Mouse (Mus musculus): Measurements from ENCODE around the gene 1700061G19Rik. TPM values are rescaled to one million over a fixed set of nuclear protein-coding genes. Genes with fewer than 3 reads are reported as not detected.

The 1700061G19Rik gene
- polyA plus RNA-seq (2014; fragmentation: Nextera tagmentation; extraction: Ambion mirVana) = 0.12 and 0.34 TPM in 2 replicates

DNA sequence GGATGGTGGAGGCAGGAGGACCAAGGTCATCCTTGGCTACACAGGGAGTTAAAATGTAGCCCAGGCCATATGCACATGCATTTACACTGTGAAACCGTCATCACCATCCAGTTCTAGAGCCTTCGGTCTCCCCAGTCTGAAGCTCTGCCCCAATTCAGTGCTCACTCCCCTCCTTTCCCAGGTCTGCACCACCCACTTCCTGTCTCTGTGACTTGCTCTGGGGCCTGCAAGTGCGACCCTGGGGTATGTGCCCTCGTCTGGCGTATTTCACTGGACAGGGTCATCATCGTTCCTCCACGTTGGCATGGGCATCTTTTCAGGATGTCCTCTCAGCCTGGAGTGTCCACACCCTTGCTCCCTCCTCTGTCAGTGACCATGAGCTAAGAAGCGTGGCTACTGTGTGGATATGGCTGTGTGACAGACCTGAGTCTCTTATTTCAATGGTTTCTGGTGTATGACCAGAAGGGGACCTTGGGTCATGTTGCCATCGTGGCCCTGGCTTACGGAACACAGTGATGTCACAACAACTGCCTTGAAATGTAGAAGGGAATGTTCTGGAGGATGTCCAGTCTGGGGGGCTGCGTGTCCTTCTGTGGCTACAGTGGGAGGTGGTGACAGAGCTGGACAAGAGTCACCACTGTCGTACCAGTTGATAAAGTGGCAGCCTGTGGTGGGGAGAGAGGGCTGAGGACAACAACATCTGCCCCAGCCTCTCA lies at the start of gene 1700061G19Rik:
1700061G19Rik (plus strand) TSS at position 542 of the 716 bp plus-strand sequence.
- H3K27ac ChIP-seq (ENCODE audit: low read depth) = no peak within 1 kb of the TSS
- 80% methylated on average over 12 of the region's 12 CpGs for WGBS
- H3K4me3 ChIP-seq (ENCODE audit: low read depth, low read length) = no peak within 1 kb of the TSS
- no peak for ATAC-seq (replicated peaks; ENCODE audit: low FRiP score, low TSS enrichment, low read depth)
- DNase-seq (ENCODE audit: low spot score) = no peak
- H3K27me3 ChIP-seq (replicated peaks; ENCODE audit: control insufficient read depth, insufficient read depth, low read length) = no peaks in the 10 kb centered on the region
- no peaks in the 10 kb centered on the region for H3K4me1 ChIP-seq (replicated peaks; ENCODE audit: control insufficient read depth, insufficient read depth, low read length)
- H3K9ac ChIP-seq (ENCODE audit: low read length) = no peak within 1 kb of the TSS
- H3K9me3 ChIP-seq (ENCODE audit: control insufficient read depth, low read length) = no peaks in the 10 kb centered on the region
- H3K4me2 ChIP-seq (ENCODE audit: low read length) = no peak within 1 kb of the TSS
- H3K36me3 ChIP-seq (ENCODE audit: control insufficient read depth, insufficient read depth, low read length) = no peaks in the 10 kb centered on the region

DNA sequence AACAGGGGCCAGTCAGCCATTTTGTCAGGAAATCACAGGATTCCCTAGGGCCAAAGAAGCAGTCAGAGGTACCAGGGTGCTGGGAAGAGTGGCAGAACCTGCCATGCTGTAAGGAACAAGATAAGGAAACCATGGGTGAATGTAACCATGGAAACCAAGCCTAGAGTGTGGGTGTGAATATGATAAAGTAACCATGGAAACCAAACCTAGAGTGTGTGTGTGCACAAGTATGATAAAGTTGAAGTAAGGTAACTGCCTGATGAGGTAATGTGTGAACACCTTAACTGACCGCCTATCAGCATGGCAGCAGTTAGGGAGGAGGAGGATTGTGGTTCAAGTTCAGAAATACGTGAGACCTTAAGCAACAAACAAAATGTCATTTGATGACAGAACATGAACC lies 48.6 kb upstream of the 1700061G19Rik start:
- Histone ChIP-seq H3K9me3 (ENCODE audit: control insufficient read depth, low read length) (no peaks in the 10 kb centered on the region), H3K36me3 (ENCODE audit: control insufficient read depth, insufficient read depth, low read length) (no peaks in the 10 kb centered on the region), H3K9ac (ENCODE audit: low read length) (no peak overlapping the region), H3K4me1 (replicated peaks; ENCODE audit: control insufficient read depth, insufficient read depth, low read length) (peaks cover 5% of the 10 kb centered on the region; the same call in 1 of the 2 replicates), H3K27ac (ENCODE audit: low read depth) (no peak overlapping the region), H3K4me3 (ENCODE audit: low read depth, low read length) (no peak overlapping the region), H3K27me3 (replicated peaks; ENCODE audit: control insufficient read depth, insufficient read depth, low read length) (peaks cover 13% of the 10 kb centered on the region), H3K4me2 (ENCODE audit: low read length) (no peak overlapping the region)
- ATAC-seq (replicated peaks; ENCODE audit: low FRiP score, low TSS enrichment, low read depth) (no peak; the same call in 1 of the 2 replicates), DNase-seq (ENCODE audit: low spot score) (no peak)
- WGBS = 75% methylated on average over 2 of the region's 2 CpGs

DNA sequence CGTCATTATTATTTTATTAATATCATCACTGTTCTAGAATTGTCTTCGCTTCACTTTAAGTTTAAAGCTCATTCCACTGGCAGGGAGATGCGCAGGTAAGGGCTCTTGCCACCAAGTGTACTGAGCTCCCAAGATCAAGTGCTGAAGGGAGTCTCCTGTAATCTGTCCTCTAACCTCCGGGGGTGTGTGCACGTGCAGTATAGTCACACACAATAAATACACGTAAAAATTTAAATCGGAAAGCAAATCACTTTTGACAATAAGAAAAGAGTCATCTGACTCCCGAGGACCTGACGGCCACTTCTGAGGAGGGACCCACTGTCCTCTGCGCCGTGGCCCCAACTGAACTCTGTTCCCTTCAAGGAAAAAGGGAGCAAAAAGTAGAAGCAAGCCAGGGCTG lies 46.1 kb upstream of the 1700061G19Rik start:
- ATAC-seq (replicated peaks; ENCODE audit: low FRiP score, low TSS enrichment, low read depth) = no peak
- no peak overlapping the region for H3K27ac ChIP-seq (ENCODE audit: low read depth)
- WGBS = 32% methylated on average over 11 of the region's 11 CpGs
- peak overlapping the region; percentile 82 for H3K4me2 ChIP-seq (ENCODE audit: low read length)
- no peak for DNase-seq (ENCODE audit: low spot score)
- no peak overlapping the region; the same call in 1 of the 2 replicates for H3K9ac ChIP-seq (ENCODE audit: low read length)
- peaks cover 13% of the 10 kb centered on the region for H3K27me3 ChIP-seq (replicated peaks; ENCODE audit: control insufficient read depth, insufficient read depth, low read length)
- no peaks in the 10 kb centered on the region for H3K9me3 ChIP-seq (ENCODE audit: control insufficient read depth, low read length)
- peaks cover 5% of the 10 kb centered on the region; the same call in 1 of the 2 replicates for H3K4me1 ChIP-seq (replicated peaks; ENCODE audit: control insufficient read depth, insufficient read depth, low read length)
- no peaks in the 10 kb centered on the region for H3K36me3 ChIP-seq (ENCODE audit: control insufficient read depth, insufficient read depth, low read length)
- H3K4me3 ChIP-seq (ENCODE audit: low read depth, low read length) = peak overlapping the region; percentile 59

DNA sequence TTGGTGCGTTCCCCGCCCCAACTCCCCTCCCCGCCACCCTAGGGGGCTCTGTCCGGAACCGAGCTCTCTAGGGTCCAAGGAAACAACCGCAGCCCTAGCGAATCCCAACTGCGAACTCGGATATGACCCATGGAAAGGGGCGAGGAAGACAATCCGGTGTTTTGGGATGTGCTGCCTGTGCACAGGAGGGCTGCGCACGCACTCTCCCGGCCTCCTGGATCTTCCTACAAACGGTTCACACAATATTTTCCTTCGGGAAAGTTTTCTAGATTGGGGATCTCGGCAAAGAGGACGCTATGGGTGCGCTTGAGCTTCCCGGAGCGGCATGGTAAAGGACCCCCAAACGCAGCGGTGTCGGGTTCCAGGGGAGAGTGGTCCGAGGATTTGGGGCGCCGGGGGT lies 45.5 kb upstream of the 1700061G19Rik start:
- peak; percentile 76 for DNase-seq (ENCODE audit: low spot score)
- Histone ChIP-seq H3K27me3 (replicated peaks; ENCODE audit: control insufficient read depth, insufficient read depth, low read length) (peaks cover 13% of the 10 kb centered on the region), H3K27ac (ENCODE audit: low read depth) (no peak overlapping the region), H3K9me3 (ENCODE audit: control insufficient read depth, low read length) (no peaks in the 10 kb centered on the region), H3K4me3 (ENCODE audit: low read depth, low read length) (peak overlapping the region; percentile 59), H3K4me1 (replicated peaks; ENCODE audit: control insufficient read depth, insufficient read depth, low read length) (peaks cover 5% of the 10 kb centered on the region; the same call in 1 of the 2 replicates), H3K36me3 (ENCODE audit: control insufficient read depth, insufficient read depth, low read length) (no peaks in the 10 kb centered on the region), H3K9ac (ENCODE audit: low read length) (peak overlapping the region; percentile 38), H3K4me2 (ENCODE audit: low read length) (peak overlapping the region; percentile 82)
- 2% methylated on average over 27 of the region's 27 CpGs for WGBS
- no peak for ATAC-seq (replicated peaks; ENCODE audit: low FRiP score, low TSS enrichment, low read depth)

DNA sequence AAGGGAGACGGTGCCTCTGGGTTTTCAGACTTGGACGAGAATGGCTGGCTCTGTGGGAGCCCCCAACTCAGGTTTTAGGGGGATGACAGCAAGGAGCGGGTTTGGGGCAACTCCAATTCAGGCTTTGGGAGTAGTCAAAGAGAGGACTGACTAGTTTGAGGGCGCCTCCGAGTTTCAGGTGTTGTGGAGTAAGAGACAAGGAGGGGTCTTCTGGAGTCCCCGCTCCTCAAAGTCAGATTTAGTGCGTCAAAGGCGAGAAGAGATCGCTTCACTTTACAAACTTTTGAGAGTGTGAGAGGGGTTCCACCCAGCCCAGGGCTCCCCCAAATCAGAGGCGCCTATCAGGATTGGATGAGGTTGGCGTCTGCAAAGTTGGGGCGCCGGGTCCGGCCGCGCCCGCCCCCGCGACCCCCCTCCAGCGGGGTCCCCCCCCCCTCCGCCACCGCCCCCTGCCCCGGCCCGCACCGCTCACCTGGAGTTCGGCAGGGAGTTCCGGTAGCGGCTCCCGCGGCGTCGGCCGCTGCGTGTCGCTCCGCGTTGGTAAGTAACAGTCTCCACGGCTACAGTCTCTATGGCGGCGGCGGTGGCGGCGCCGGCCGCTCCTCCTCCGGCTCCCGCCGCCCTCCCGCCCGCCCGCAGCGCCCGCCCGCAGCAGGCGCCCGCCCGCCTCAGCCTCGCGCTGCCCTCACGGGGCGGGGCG lies 44.7 kb upstream of the 1700061G19Rik start, which contains the start of gene Rfx2:
Rfx2 (minus strand) TSS at position 603 of the 700 bp plus-strand sequence.
- no peaks in the 10 kb centered on the region for H3K36me3 ChIP-seq (ENCODE audit: control insufficient read depth, insufficient read depth, low read length)
- H3K9ac ChIP-seq (ENCODE audit: low read length) = peak within 1 kb of the TSS; percentile 50
- H3K27me3 ChIP-seq (replicated peaks; ENCODE audit: control insufficient read depth, insufficient read depth, low read length) = peaks cover 13% of the 10 kb centered on the region
- H3K9me3 ChIP-seq (ENCODE audit: control insufficient read depth, low read length) = no peaks in the 10 kb centered on the region
- H3K27ac ChIP-seq (ENCODE audit: low read depth) = no peak within 1 kb of the TSS
- DNase-seq (ENCODE audit: low spot score) (peak; percentile 73), ATAC-seq (replicated peaks; ENCODE audit: low FRiP score, low TSS enrichment, low read depth) (no peak)
- peaks cover 5% of the 10 kb centered on the region; the same call in 1 of the 2 replicates for H3K4me1 ChIP-seq (replicated peaks; ENCODE audit: control insufficient read depth, insufficient read depth, low read length)
- WGBS = under 1% methylated on average over 35 of the region's 62 CpGs
- peak within 1 kb of the TSS; percentile 59 for H3K4me3 ChIP-seq (ENCODE audit: low read depth, low read length)
- H3K4me2 ChIP-seq (ENCODE audit: low read length) = peak within 1 kb of the TSS; percentile 82

DNA sequence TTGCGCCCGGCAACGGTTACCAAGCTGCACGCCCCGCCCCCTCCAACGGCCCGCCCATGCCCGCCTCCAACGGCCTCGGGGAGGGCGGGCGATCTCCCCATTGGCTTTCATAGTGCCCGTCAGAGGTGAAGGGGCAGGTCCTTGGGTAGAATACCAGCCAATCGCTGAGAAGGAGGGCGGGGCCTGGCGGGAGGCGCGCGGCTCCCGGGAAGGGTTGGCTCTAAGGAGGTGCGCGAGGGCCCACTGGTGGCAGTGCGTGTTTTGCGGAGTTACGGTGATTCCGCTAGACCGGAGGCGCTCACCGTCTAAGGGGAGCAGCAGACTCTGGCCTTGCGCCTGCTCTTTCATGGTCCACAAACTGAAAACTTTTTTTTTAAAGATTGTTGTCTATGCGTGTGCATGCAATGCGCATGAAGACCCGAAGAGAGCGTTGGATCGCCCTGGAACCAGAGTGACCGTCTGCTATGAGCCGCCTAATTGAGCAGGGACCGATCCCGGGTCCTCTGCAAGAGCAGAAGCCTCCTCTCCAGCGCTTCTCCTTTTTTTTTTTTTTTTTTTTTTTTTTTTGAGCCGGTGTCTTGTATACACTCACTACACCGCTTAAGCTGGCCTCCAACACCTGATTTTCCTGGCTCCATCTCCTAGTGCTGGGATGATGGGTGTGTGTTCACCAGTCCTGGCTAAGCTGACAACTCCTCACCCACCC lies 44.0 kb upstream of the 1700061G19Rik start:
- WGBS = under 1% methylated on average over 41 of the region's 42 CpGs
- no peaks in the 10 kb centered on the region for H3K36me3 ChIP-seq (ENCODE audit: control insufficient read depth, insufficient read depth, low read length)
- DNase-seq (ENCODE audit: low spot score) = peak; percentile 97
- H3K4me3 ChIP-seq (ENCODE audit: low read depth, low read length) = peak overlapping the region; percentile 59
- H3K9ac ChIP-seq (ENCODE audit: low read length) = peak overlapping the region; percentile 50
- ATAC-seq (replicated peaks; ENCODE audit: low FRiP score, low TSS enrichment, low read depth) = peak; percentile 98
- H3K4me2 ChIP-seq (ENCODE audit: low read length) = peak overlapping the region; percentile 82
- H3K4me1 ChIP-seq (replicated peaks; ENCODE audit: control insufficient read depth, insufficient read depth, low read length) = peaks cover 5% of the 10 kb centered on the region; the same call in 1 of the 2 replicates
- peaks cover 13% of the 10 kb centered on the region for H3K27me3 ChIP-seq (replicated peaks; ENCODE audit: control insufficient read depth, insufficient read depth, low read length)
- no peaks in the 10 kb centered on the region for H3K9me3 ChIP-seq (ENCODE audit: control insufficient read depth, low read length)
- no peak overlapping the region for H3K27ac ChIP-seq (ENCODE audit: low read depth)

DNA sequence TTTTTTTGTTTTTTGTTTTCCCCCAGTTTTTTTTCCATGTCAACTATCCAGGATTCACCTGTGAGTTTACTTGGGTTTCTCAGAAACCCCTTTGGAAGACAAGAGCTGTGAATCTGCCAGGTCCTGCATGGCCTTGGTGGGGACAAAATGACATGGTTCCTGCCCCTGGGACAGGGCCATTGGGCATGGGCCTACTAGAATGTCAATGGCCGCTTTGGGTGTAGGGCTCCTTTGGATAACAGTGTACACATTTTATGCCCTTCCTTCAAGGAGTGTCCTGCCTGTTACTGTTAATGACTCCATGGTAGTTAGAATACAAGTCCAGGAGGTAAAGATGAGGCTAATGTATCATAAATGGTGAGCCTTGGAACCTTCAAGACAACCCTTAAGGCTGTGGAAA lies 42.4 kb upstream of the 1700061G19Rik start:
- Histone ChIP-seq H3K9me3 (ENCODE audit: control insufficient read depth, low read length) (no peaks in the 10 kb centered on the region), H3K4me2 (ENCODE audit: low read length) (no peak overlapping the region), H3K9ac (ENCODE audit: low read length) (no peak overlapping the region), H3K4me3 (ENCODE audit: low read depth, low read length) (no peak overlapping the region), H3K4me1 (replicated peaks; ENCODE audit: control insufficient read depth, insufficient read depth, low read length) (peaks cover 5% of the 10 kb centered on the region; the same call in 1 of the 2 replicates), H3K27me3 (replicated peaks; ENCODE audit: control insufficient read depth, insufficient read depth, low read length) (peaks cover 13% of the 10 kb centered on the region), H3K36me3 (ENCODE audit: control insufficient read depth, insufficient read depth, low read length) (no peaks in the 10 kb centered on the region), H3K27ac (ENCODE audit: low read depth) (no peak overlapping the region)
- DNase-seq (ENCODE audit: low spot score) = no peak
- WGBS = 80% methylated on average over 1 of the region's 1 CpGs
- ATAC-seq (replicated peaks; ENCODE audit: low FRiP score, low TSS enrichment, low read depth) = no peak

DNA sequence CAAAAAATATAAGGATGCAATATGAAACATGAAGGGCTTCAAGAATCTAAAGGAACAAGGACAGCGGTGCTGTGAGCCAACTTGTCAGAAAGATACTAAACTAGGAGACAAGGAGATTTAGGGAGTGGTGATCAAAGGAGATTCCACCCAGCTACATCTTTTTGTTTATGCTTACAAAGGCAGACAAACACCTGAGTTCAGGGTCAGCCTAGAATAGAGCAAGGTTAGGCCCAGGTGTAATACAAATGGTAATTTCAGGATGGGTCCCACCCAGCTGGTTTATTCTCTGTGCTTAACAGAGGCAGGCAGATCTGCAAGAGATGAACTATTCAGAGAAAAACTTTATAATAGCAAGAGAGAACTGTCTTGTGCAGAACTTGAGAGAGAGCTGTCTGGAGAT lies 41.9 kb upstream of the 1700061G19Rik start:
- Histone ChIP-seq H3K9me3 (ENCODE audit: control insufficient read depth, low read length) (no peaks in the 10 kb centered on the region), H3K4me2 (ENCODE audit: low read length) (no peak overlapping the region), H3K4me1 (replicated peaks; ENCODE audit: control insufficient read depth, insufficient read depth, low read length) (peaks cover 5% of the 10 kb centered on the region; the same call in 1 of the 2 replicates), H3K4me3 (ENCODE audit: low read depth, low read length) (no peak overlapping the region), H3K9ac (ENCODE audit: low read length) (no peak overlapping the region), H3K27me3 (replicated peaks; ENCODE audit: control insufficient read depth, insufficient read depth, low read length) (peaks cover 13% of the 10 kb centered on the region), H3K36me3 (ENCODE audit: control insufficient read depth, insufficient read depth, low read length) (no peaks in the 10 kb centered on the region), H3K27ac (ENCODE audit: low read depth) (no peak overlapping the region)
- 90% methylated on average over 1 of the region's 1 CpGs for WGBS
- no peak for DNase-seq (ENCODE audit: low spot score)
- ATAC-seq (replicated peaks; ENCODE audit: low FRiP score, low TSS enrichment, low read depth) = no peak

All from intestine, embryonic 14.5 days (tissue).